Mouse (Mus musculus) adrenal gland, postnatal 4 days (tissue): ENCODE data around the gene Wdr13. TPM values are rescaled to one million over a fixed set of nuclear protein-coding genes. Genes with fewer than 3 reads are reported as not detected.
"Not testable (repeated sequence)": the region's sequence is repeated elsewhere in the genome, so short reads cannot be mapped to it uniquely, and the experiment has no call there.

ENCODE experiments used
- DNase-seq, 2 experiments: peaks; one replicate each; pipeline ENCODE4 v3.0.0; 2021 to 2022; ENCODE audit warnings: low spot score in 2 of 2, mixed read lengths in 2 of 2
- total RNA-seq, 2 experiments: library from RNA; stranded (reverse); gene quantifications; 2 replicates each; pipeline ENCODE4 v1.2.3; 2021

Wdr13 gene
- total RNA-seq, 2 experiments from 2014 or later: 68.3 to 76.5 TPM

DNA sequence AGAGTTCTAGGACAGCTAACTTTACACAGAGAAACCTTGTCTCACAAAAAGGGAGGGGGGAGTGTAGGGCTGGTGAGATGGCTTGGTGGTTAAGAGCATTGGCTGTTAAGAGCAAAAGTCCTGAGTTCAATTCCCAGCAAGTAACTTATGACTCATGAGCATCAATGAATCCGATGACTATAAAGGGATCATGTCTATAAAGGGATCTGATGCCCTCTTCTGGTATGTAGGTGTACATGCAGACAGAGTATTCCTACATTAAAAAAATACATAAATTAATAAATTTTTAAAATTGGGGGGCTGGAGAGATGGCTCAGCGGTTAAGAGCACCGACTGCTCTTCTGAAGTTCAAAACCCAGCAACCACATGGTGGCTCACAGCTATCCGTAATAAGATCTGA is 17.4 kb downstream of the Wdr13 start:
- no peak for DNase-seq

DNA sequence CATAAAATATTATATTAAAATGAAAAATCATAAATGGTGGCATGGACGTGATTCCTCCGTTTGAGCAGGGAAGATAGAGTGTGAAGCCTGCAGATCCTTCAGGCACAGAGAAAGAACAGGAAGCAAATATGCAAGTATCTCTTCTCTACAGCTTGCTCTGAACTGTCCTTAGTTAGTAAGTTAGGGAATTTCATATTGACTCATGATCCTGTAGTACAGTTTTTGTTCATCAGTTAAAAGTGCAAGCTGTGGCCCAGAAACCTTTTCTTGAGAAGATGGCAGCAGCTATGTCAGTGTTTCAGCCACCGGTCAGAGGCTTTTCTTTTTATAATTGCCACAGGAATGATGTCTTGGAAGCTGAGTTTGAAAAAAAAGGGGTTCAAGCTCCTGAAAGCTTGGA is 27.7 kb downstream of the Wdr13 start:
- DNase-seq: no peak

DNA sequence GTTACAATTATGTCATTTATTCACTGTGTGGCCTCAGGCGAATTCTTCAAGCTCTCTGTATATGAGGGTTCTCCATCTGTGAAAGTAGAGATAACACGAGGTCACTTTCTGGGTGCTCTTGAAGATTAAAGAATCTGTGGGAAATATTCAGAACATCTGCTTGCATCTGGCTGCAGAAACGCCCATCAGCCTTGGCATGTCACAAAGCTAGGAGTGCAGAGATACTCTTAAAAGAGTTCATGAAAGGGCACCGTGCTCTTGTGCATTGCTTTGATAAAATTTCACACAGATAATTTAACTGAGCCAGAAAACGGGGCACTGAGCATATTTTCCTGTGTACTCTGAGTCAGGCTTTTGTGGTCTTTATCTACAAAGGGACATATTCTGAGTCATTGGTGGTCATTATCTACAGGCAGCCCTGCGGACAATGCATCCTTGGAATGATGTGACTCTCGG is 30.5 kb downstream of the Wdr13 start:
- no peak for DNase-seq

DNA sequence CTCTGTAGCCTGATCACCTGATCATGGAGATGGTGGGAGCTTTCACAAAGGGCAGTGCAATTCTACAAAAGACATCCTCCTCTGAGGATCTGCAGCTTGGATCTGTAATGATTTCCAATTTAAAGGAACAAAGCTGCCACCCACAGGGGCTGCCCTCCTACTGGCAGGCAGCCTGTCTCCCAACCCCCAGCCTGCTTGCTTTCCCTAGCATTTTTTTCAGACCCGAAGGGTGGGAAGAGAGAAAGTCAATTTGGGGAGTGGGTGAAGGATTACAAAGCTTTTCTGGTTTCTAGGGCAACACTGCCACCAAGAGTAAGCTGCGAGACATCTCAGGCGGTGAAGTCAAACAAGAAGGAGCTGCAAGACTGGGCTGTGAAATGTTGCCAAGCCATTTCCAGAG is 31.7 kb downstream of the Wdr13 start:
- DNase-seq: no peak

DNA sequence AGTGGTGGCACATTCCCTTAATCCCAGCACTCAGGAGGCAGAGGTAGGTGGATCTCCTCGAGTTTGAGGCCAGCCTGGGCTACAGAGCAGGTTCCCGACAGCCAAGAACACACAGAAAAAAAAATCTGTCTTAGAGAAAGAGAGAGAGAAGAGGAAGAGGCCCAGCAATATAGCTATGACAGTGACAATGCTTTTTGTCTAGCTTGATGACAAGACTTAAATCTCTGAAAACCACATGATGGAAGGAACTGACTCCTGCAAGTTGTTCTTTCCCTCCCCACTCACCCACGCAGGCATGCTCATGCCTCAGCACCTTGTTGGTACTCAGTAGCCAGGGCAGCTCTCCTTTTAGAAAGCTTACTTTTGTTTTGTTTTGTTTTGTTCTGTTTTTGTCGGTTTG is 33.3 kb downstream of the Wdr13 start:
- DNase-seq: no peak

DNA sequence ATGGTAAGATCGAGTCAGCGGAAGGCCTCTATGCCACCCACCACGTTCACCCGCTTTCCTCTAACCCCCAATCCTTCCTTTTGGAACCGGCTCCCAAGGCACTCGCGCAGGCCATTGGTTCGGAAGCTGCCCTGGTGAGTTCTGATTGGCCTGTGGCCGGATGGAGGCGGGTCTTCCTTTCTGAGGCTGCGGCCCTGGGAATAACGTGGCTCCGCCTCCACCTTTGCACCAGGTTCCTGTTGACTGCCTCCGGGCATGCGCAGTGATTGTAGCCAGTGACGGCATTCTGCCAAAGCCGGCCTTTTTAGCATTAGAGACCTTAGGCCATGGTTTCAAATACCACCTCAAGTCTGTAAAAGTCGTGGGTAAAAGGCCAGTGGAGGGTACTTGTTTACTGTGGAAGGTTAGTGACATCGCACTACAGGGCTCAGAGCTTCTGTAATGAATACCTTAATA is 35.9 kb downstream of the Wdr13 start:
- DNase-seq: peak; percentile 66 to 77

DNA sequence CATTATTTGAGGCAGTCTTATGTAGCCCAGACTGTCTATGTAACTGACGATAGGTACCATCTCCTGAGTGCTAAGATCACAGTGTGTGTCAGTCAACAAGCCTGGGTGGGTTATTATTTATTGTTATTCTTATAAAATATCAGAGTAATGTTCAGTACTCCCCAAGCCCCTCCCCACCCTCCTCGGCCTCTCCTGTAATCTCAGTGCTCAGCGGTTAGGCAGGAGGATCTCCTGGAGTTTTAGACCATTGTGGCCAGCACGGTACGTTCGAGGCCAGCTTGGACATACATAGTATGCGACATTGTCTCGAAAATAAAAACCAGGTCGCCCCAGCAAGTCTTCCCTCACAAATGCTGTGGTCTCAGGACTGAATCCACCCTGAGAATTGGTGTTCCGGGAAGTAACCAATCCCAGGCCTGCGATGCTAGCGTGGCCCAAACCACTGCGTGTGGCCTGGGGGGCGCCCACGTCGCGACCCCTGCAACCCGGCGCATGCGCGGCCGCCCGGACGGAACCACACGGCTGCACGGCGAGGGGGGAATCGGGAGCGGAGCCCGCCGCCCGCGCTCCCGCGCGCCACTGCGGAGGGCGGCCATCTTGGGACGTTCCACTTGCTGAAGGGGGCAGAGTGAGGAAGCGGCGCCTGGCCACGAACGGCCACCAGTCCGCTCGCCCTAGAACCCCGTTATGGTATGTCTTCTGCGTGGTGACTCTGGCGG is 36.5 kb downstream of the Wdr13 start:
- peak; percentile 51 to 69 for DNase-seq

DNA sequence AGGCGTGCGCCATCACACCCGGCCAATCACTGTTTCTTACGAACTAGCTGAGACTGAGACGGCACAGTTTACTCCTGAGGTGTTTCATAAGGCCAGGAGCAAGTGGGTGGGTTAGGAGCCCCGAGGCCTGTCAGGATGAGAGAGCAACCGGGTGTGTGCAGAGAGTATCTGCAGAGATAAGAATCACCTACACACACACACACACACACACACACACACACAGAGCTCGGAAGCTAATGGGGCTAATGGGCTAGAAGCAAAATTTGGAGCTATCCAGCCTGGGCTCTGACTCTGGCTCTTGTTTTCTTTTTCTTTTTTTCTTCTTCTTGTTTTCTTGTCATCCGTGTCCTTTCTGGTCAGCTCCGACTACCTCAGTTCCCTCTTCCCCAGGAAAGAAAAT is 37.1 kb downstream of the Wdr13 start:
- DNase-seq: no peak

DNA sequence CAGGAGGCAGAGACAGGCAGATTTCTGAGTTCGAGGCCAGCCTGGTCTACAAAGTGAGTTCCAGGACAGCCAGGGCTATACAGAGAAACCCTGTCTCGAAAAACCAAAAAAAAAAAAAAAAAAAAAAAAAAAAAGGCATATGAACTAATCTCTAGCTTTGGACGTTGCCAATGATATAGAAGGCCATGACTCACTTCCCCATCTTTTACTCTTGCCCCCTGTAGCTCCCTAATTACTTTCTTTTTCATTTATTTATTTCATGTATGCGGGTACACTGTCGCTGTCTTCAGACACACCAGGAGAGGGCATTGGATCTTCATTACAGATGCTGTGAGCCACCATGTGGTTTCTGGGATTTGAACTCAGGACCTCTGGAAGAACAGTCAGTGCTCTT is 41.7 kb downstream of the Wdr13 start:
- DNase-seq: not testable (repeated sequence)

DNA sequence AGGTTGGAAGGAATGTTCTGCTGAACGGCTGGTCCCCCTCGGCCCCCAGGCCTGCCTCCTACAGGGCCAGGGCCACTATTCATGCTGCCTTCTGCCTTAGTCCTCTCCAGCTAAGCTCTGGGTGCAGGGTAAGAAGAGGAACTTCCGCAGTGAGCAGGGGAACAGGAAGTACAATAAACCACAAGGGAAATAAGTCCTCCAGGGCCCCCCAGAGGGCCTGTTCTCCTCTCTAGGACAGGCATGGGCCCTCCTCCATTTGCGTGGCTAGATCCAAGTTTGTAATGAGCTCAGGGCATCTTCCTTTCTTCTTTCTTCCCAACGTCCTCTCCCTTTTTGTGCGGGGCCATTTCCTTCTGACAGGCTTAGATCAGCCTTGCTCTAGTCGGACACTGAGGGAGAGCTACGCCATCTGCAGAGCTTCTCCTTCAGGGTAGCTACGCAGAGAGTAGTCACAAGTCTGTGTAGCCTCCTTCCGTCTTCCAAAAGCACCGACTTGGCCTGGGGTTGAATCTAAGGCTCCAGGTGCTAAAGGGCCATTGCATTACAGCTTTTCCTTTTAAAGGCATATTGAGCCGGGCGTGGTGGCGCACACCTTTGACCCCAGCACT is 42.2 kb downstream of the Wdr13 start, which contains the start of gene Was:
Gene Was (minus strand): TSS at position 153 of the 608 bp plus-strand sequence.
- no peak for DNase-seq

DNA sequence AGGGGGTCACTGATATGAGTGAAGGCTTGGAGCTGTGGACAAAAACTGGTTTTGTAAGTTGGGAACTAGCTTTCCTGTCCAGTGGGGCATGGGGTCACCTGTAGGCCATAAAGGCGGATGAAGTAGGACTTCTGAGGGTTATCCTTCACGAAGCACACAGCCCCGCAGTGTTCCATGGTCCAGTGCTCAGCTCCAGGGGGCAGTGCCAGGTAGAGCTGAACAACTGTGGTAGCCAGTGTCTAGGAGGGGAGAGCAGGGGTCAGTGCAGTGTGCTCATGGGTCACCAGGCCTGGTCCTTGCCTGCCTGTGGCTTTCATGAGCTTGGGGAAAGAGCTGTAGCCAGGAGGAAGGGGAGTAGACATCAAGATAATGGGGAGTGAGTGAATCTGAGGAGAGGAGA is 42.9 kb downstream of the Wdr13 start:
- no peak for DNase-seq

DNA sequence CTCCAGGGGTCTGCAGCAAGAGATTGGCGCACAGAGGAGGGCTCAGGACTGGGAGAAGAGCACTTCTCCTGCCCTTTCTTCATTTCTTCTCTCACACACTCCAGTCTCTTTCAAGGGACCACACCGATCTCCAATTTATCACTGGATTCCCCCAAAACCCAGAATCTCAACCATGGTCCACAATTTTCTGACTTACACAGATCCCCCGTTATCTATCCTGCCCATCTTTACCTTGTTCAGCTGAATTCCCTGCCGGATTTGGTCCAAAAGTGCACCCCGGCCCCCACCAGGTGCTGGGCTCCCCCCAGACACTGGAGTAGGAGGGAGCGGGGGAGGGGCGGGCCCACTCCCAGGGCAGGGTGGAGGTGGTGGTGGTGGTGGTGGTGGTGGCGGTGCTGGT is 47.1 kb downstream of the Wdr13 start:
- no peak for DNase-seq

DNA sequence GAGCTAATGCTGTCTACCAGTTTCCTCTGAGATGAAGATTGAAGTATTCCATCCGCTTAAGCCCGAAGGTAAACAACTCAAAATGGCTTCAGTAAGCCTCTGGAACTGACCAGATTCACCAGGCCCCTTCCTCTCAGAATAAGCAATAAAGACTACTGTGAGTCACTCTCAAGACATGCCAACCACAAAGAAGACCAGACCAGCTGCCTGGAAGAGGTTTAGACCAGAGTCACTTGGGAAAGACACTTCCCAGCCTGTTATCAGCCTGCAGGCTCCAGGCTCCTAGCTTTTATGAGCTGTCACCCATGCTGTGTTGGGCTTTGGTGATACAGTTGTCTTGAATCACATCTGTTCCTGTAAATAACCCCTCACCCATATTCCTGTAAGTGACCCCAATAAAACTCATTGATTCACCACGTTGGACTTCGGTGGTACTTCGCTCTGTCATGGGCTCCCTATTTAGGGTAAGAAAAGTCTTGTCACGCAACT is 47.9 kb downstream of the Wdr13 start:
- DNase-seq: no peak

DNA sequence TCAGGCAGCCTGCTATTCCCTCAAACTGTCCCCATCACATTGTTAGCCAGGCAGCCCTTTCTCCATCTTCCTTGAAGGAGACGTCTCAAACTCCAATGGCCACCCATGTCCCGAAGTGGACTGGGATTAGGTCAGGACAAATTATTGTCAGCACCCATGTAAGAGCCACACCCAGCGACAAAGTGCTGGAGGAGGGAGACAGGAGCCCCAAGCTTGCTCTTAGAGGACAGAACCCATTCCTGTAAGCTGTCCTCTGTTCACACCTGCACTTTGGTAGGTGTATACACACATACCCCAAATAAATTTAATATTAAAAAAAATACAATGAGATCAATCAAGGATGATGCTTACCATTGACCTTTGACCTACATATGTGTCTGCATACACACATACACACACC is 57.6 kb downstream of the Wdr13 start:
- no peak for DNase-seq

DNA sequence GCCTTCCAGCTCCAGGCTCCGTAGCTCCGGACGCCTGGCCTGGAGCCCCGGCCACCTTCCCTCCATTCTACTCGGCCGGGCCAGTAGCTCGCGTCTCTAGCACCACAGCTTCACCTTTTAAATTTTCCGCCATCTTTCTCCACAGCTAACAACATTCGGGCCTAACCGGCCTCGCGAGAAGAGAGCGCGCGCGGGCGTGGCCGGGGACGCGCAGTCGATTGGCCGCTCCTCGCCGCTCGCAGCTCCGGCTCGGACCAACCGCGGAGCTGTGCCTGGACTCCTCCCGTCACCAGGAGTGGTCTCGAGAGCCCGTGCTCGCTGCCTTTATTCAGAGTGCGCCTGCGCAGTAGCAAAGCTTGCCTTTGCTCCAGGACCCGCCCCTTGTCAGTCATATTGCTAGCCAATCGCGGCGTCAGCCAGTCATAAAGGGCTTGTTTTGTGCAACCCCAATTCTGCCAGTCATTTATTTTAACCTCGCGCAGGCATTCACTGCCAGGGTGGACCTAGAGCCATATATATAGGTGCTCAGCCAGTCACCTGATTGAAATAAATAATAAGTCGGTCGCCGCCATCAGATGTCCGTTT is 58.2 kb downstream of the Wdr13 start, which contains the start of gene Suv39h1:
Gene Suv39h1 (minus strand): TSS at position 331 of the 585 bp plus-strand sequence.
- peak; percentile 61 to 67 for DNase-seq

DNA sequence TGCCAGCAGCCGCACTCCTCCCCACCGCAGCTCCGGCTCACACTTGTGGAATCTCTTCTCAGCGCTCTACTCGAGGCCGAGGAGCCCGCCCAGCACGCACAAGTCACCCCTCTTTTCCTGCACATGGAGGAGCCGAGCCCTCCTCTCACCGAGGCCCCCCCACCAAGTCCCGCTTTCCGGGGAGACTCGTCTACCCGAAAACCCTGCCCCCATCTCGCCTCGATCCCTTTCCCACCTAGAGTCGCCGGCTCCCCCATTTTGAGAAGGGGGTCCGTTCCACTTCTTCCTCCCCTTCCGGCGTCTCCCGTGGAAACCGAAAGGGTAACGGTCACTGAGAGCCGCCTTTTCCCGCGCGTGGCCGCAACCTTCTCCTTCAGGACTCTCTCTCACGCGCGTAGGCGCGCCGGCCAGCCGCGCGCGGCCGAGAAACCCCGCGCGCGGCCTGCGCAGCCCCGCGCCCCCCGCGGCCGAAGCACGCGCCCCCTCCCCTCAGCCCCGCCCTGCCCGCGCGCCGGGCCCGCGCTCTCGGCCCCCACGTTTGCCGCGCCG is 58.7 kb downstream of the Wdr13 start:
- peak in 1 of 2 experiments; percentile 4 for DNase-seq

Other genes starting within 250 kb of the Wdr13 start
- gene Slc35a2, start 248.9 kb downstream of the Wdr13 start, total RNA-seq: 10 to 100 TPM; 38.7 to 42.9 TPM
- gene Pqbp1, start 233.6 kb downstream of the Wdr13 start, total RNA-seq: 100 to 1,000 TPM; 108 to 111 TPM
- gene Timm17b, start 233.5 kb downstream of the Wdr13 start, total RNA-seq: 100 to 1,000 TPM in 1 of 2 experiments, 10 to 100 TPM in 1; 95.7 to 101 TPM
- not detected for gene Gm10491, start 225.1 kb downstream of the Wdr13 start, total RNA-seq
- not detected for gene Gm10490, start 223.3 kb downstream of the Wdr13 start, total RNA-seq
- gene Pcsk1n, start 213.1 kb downstream of the Wdr13 start, total RNA-seq: 10 to 100 TPM; 63.6 to 65.7 TPM
- not detected for gene Eras, start 204.3 kb downstream of the Wdr13 start, total RNA-seq
- 10 to 100 TPM; 29.9 to 38.9 TPM for gene Hdac6, start 185.0 kb downstream of the Wdr13 start, total RNA-seq
- 1 to 10 TPM; 2.0 to 3.4 TPM for gene Gata1, start 154.8 kb downstream of the Wdr13 start, total RNA-seq
- 1 to 10 TPM in 1 of 2 experiments, not detected in 1; 1.1 TPM for gene Glod5, start 114.4 kb downstream of the Wdr13 start, total RNA-seq
- gene Suv39h1, start 58.1 kb downstream of the Wdr13 start, total RNA-seq: 10 to 100 TPM; 28.9 to 30.0 TPM
- 1 to 10 TPM; 3.1 to 3.3 TPM for gene Was, start 42.4 kb downstream of the Wdr13 start, total RNA-seq
- 100 to 1,000 TPM; 391 to 494 TPM for gene Rbm3, start 13.0 kb upstream of the Wdr13 start, total RNA-seq
- 1 to 10 TPM; 7.6 to 8.2 TPM for gene Tbc1d25, start 43.3 kb upstream of the Wdr13 start, total RNA-seq
- 10 to 100 TPM; 42.7 to 47.8 TPM for gene Ebp, start 60.6 kb upstream of the Wdr13 start, total RNA-seq
- 1 to 10 TPM; 7.6 to 8.0 TPM for gene Porcn, start 73.6 kb upstream of the Wdr13 start, total RNA-seq
- gene Ftsj1, start 119.5 kb upstream of the Wdr13 start, total RNA-seq: 10 to 100 TPM; 18.5 to 21.3 TPM
- gene Slc38a5, start 138.2 kb upstream of the Wdr13 start, total RNA-seq: 1 to 10 TPM; 2.1 to 7.4 TPM
- gene Ssxb10, start 194.5 kb upstream of the Wdr13 start, total RNA-seq: not detected
- gene Ssxb9, start 234.1 kb upstream of the Wdr13 start, total RNA-seq: not detected